Mouse (Mus musculus): ENCODE results near the gene E2f4. TPM values are rescaled to one million over a fixed set of nuclear protein-coding genes. Genes with fewer than 3 reads are reported as not detected.

Gene E2f4
- polyA plus RNA-seq, 1 experiment from 2014 or later = 76.2 TPM

DNA sequence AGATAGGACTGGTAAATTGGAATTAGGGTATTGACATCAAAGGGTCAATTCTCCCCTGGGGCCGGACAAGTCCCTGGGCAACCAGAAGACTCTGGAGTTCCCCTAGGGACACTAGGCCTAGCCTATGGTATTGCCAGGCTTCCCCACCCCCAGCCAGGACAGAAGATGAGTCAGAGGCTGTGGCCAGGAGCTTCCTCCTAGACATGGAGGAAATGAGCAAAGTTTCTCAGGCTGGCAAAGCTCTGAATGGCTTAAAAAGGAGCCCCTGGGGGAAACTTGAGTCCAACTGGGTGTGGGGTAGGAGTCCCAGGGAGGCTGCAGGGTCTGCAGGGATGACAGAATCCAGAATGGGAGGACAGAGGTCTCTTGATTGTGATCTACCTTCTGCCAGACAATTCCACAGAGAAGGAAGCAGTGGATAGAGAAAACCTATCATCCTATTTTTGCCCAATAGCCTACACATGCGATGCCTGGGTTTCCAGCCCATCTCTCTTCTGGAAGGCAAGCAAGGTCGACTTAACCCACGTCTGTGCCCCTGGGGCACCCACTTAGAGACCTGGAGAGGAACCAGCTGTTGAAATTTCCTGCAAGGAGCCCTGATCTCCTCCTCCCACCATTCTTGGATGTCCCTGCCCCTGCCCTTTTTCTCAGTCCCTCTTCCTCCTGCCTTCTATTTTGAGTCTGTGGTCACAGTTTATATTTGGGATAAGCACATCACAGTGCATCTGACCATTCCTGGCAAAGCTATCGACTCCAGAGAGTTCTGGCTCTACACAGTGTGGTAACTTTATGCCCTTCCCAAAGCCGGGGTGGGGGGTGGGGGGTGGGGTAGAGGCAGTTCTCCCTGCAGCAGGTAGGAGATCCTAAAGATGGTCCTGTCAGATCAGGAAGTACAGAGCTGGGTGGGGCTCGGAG is 47.9 kb downstream of the E2f4 start:
- Histone ChIP-seq H3K36me3 (ENCODE audit: control insufficient read depth, insufficient read depth, low read length) (0 out of 2 replicates have a peak, but pooled peaks cover 4% of the 10 kb centered on the region), H3K4me1 (replicated peaks; ENCODE audit: control insufficient read depth, insufficient read depth, low read length) (peaks cover 49% of the 10 kb centered on the region), H3K27me3 (ENCODE audit: control insufficient read depth, insufficient read depth, low read depth, low read length) (no peaks in the 10 kb centered on the region), H3K9me3 (ENCODE audit: control insufficient read depth, low read length) (no peaks in the 10 kb centered on the region), H3K4me3 (ENCODE audit: low read length) (peak overlapping the region; percentile 91), H3K9ac (ENCODE audit: low read length) (peak overlapping the region; percentile 96), H3K27ac (ENCODE audit: low read length) (peak overlapping the region; percentile 98), H3K4me2 (ENCODE audit: low read depth, low read length) (peak overlapping the region; percentile 92)
- no peak for ATAC-seq (ENCODE audit: low read depth)
- WGBS = 23% methylated on average over 7 of the region's 7 CpGs

DNA sequence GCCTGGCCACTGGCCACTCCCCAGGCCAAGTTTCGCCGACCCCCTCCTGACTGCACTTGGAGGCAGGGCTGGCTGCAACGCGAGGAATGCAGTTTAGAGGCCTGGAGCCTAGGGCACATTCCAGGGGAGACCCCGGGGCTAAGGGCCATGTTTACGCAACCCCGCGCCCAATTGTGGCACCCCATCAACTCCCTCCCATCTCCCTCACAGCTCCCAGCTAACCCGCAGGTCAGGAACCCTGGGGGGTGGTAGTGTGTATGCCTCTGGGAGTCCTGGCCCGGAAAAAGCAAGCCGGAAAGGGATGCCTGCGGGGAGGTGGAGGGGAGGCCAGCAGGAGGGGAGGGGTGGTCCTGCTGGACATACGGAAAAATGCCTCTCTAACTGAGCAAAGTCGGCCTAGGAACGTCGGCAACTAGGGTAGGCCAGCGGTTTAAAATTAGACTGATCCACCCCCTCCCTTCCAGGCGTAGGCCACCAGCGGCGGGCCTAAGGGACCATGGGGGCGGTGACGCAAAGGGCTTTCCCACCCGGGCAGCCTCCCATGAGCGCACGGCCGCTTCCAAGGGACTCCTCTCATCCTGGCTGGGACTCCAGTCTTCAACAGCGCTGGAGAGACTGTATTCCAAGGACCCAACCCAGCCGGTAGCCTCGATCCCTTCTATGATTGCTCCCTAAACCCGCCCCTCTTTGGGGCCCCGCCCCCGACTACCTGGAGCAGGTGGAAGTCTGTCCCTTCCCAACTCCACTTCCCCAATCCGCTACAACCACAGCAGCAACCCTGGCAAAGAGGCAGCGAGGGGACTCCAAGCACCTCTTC is 49.4 kb downstream of the E2f4 start:
- 1% methylated on average over 29 of the region's 34 CpGs for WGBS
- peak; percentile 64 for ATAC-seq (ENCODE audit: low read depth)
- Histone ChIP-seq H3K4me2 (ENCODE audit: low read depth, low read length) (peak overlapping the region; percentile 92), H3K4me3 (ENCODE audit: low read length) (peak overlapping the region; percentile 91), H3K36me3 (ENCODE audit: control insufficient read depth, insufficient read depth, low read length) (0 out of 2 replicates have a peak, but pooled peaks cover 4% of the 10 kb centered on the region), H3K27ac (ENCODE audit: low read length) (peak overlapping the region; percentile 98), H3K9me3 (ENCODE audit: control insufficient read depth, low read length) (no peaks in the 10 kb centered on the region), H3K4me1 (replicated peaks; ENCODE audit: control insufficient read depth, insufficient read depth, low read length) (peaks cover 38% of the 10 kb centered on the region), H3K27me3 (ENCODE audit: control insufficient read depth, insufficient read depth, low read depth, low read length) (no peaks in the 10 kb centered on the region; the same call in 1 of the 2 replicates), H3K9ac (ENCODE audit: low read length) (peak overlapping the region; percentile 96)

DNA sequence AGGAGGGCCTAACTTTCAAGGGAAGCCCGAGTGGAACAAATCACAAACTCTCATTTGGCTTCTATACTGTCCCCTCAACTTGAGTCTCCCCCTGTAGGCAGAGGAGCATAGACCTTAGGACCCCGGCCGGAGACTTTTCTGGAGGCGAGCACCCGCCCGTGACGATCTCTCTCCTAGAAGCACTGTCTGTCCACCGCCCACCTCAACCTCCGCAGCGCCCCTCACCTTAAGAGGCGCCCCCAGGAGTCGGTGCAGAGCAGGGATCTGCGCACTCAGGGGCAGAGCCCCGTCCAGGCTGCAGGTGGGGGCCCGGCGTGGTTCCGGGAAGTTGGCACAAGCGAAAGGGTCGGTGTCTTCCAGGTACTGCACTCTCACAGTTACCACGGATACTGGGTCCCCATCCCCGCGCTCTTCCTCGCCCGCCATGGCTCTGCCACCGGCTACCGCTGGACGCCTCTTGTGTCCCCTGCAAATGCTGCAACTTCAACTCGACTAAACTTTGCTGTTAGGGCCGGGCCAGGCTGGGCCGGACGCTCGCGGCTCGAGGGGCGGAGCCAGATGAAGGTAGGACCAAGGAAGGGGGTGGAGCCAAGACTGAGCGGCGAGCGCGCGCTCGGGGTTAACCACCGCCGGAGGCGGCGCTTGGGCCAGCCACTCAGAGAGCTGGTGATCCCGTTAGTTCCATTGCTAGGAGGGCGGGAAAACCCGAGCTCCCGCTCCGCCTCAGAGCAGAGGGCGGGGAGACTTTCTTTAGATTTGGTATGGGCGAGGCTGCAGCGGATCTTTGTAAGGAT is 50.2 kb downstream of the E2f4 start, which contains the start of gene Fhod1:
TSS of gene Fhod1 (minus strand) at position 526 of the 794 bp plus-strand sequence.
- Histone ChIP-seq H3K9me3 (ENCODE audit: control insufficient read depth, low read length) (no peaks in the 10 kb centered on the region), H3K27me3 (ENCODE audit: control insufficient read depth, insufficient read depth, low read depth, low read length) (no peaks in the 10 kb centered on the region; the same call in 1 of the 2 replicates), H3K4me3 (ENCODE audit: low read length) (peak within 1 kb of the TSS; percentile 91), H3K36me3 (ENCODE audit: control insufficient read depth, insufficient read depth, low read length) (0 out of 2 replicates have a peak, but pooled peaks cover 4% of the 10 kb centered on the region), H3K4me2 (ENCODE audit: low read depth, low read length) (peak within 1 kb of the TSS; percentile 92), H3K9ac (ENCODE audit: low read length) (peak within 1 kb of the TSS; percentile 96), H3K4me1 (replicated peaks; ENCODE audit: control insufficient read depth, insufficient read depth, low read length) (peaks cover 31% of the 10 kb centered on the region), H3K27ac (ENCODE audit: low read length) (peak within 1 kb of the TSS; percentile 98)
- 0% methylated on average over 53 of the region's 53 CpGs for WGBS
- peak; percentile 86 for ATAC-seq (ENCODE audit: low read depth)

DNA sequence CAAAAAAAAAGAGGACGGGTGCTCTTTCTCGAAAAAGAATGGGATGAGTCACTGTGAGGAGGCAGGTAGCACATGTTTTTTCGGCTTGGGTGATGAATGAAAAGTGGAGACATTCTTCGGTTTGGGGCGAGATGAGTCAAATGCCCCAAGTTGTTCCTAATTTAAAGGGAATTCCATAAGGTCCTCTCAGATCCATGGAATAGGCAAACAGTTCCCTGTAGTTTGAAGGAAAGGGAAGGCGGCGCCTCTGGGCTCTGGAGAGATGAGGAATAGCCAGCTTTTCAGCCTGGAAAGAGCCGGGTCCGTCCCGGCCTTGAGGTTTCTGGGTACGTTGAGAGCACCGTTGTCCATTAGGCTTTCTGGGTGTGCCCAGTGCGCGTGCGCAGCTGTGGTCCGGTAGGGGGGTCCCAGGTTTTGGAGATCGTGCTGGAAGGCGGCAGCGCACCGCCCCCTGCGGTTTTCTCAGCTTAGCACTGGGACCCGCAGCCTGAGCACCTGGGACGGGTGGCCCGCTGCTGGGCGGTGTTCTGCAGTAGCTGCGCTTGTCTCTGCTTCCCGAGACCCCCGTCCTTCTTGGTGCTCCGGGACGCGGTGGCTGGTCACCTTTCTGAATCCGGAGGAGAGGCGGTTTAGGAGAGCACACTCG is 51.1 kb downstream of the E2f4 start, which contains the start of gene Slc9a5:
TSS of gene Slc9a5 (plus strand) at position 394 of the 646 bp plus-strand sequence.
- peaks cover 22% of the 10 kb centered on the region for H3K4me1 ChIP-seq (replicated peaks; ENCODE audit: control insufficient read depth, insufficient read depth, low read length)

DNA sequence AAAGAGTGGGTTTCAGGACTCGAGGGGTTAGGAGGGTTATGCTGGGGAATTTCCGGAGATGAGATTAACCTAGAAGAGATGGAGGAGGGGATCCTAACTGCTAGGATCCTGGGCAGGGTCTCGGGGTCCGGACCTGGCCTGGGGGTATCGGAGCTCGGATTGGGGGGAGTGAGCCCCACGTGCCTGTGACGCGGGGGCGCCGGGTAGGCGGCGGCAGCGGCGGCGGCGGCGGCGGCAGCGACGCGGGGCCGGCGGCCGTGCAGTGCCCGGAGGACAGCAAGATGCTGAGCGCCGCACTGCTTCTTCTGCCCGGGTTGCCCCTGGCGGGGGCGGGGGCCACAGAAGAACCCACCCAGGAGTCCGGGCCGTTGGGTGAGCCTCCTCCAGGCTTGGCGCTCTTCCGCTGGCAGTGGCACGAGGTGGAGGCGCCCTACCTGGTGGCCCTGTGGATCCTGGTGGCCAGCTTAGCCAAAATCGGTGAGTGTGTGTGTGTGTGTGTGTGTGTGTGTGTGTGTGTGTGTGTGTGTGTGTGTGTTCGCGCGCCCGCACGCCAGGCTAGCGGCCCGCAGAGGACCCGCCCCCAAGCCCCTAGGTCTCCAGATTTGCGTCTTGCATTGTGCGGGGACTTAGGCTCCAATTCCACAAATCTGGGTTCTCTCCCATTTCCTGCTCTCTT is 51.8 kb downstream of the E2f4 start:
- H3K4me2 ChIP-seq (ENCODE audit: low read depth, low read length) = peak overlapping the region; percentile 92
- peak overlapping the region; percentile 91 for H3K4me3 ChIP-seq (ENCODE audit: low read length)
- peak overlapping the region; percentile 71 for H3K9ac ChIP-seq (ENCODE audit: low read length)
- peaks cover 19% of the 10 kb centered on the region for H3K4me1 ChIP-seq (replicated peaks; ENCODE audit: control insufficient read depth, insufficient read depth, low read length)
- WGBS = under 1% methylated on average over 42 of the region's 48 CpGs
- H3K27ac ChIP-seq (ENCODE audit: low read length) = peak overlapping the region; percentile 92
- ATAC-seq (ENCODE audit: low read depth) = no peak
- H3K27me3 ChIP-seq (ENCODE audit: control insufficient read depth, insufficient read depth, low read depth, low read length) = no peaks in the 10 kb centered on the region; the same call in 1 of the 2 replicates
- H3K9me3 ChIP-seq (ENCODE audit: control insufficient read depth, low read length) = no peaks in the 10 kb centered on the region
- H3K36me3 ChIP-seq (ENCODE audit: control insufficient read depth, insufficient read depth, low read length) = no peaks in the 10 kb centered on the region

More for the DNA sequence above, 51.1 kb downstream of the E2f4 start, which contains the start of gene Slc9a5:
- Histone ChIP-seq H3K27me3 (ENCODE audit: control insufficient read depth, insufficient read depth, low read depth, low read length) (no peaks in the 10 kb centered on the region; the same call in 1 of the 2 replicates), H3K4me3 (ENCODE audit: low read length) (peak within 1 kb of the TSS; percentile 91), H3K9ac (ENCODE audit: low read length) (peak within 1 kb of the TSS; percentile 96), H3K36me3 (ENCODE audit: control insufficient read depth, insufficient read depth, low read length) (no peaks in the 10 kb centered on the region), H3K4me2 (ENCODE audit: low read depth, low read length) (peak within 1 kb of the TSS; percentile 92), H3K27ac (ENCODE audit: low read length) (peak within 1 kb of the TSS; percentile 98), H3K9me3 (ENCODE audit: control insufficient read depth, low read length) (no peaks in the 10 kb centered on the region)
- ATAC-seq (ENCODE audit: low read depth) = 0 out of 2 replicates have a peak, but pooled peaks have one; percentile 1
- WGBS = under 1% methylated on average over 34 of the region's 34 CpGs

DNA sequence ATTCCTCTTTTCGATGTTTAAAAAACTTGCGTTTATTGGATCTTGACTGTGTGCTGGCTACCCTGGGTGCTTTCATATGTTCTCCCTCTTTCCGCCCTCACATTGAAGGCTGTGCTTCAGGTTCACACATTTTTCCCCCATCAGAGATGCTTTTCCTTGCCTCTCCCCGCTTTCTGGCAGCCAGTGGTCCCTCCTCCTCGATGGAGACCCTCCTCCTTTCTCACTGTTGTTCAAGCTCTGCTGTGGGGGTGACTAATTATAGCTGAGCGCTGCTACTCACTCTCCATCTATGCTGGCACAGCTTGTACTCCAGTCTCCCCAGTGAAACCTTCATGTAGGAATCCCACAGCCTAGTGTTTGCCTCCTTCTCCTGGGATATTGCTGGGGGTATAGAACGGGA is 52.7 kb downstream of the E2f4 start:
- H3K4me1 ChIP-seq (replicated peaks; ENCODE audit: control insufficient read depth, insufficient read depth, low read length) = peaks cover 10% of the 10 kb centered on the region
- H3K9ac ChIP-seq (ENCODE audit: low read length) = peak overlapping the region; percentile 25

DNA sequence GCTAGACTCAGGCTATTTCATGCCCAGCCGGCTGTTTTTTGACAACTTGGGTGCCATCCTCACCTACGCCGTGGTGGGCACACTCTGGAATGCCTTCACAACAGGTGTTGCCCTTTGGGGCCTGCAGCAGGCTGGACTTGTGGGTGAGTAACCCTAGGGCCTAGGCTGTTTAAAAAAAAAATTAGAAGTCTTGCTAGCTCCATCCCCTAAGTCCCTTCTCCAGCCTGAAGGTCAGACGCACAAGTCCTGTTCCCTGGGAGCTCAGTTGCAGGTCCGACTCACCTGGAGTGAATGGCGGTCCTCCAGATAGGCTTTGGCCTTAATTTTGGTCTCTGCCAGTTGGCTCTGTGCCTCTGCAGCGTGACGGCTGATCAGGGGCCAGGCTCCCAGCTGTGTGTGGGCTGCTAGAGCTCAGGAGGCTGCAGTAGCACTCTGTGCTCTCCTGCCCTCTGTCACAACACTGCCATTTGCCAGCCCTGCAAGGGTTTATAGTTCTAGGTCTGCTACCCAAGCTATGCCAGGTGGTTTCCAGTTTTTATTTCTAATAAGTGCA is 56.2 kb downstream of the E2f4 start:
- WGBS = 67% methylated on average over 8 of the region's 8 CpGs
- no peak overlapping the region for H3K27ac ChIP-seq (ENCODE audit: low read length)
- H3K4me2 ChIP-seq (ENCODE audit: low read depth, low read length) = no peak overlapping the region
- H3K36me3 ChIP-seq (ENCODE audit: control insufficient read depth, insufficient read depth, low read length) = no peaks in the 10 kb centered on the region; the same call in 1 of the 2 replicates
- no peak overlapping the region for H3K9ac ChIP-seq (ENCODE audit: low read length)
- no peak for ATAC-seq (ENCODE audit: low read depth)
- H3K4me3 ChIP-seq (ENCODE audit: low read length) = no peak overlapping the region
- H3K4me1 ChIP-seq (replicated peaks; ENCODE audit: control insufficient read depth, insufficient read depth, low read length) = peaks cover 3% of the 10 kb centered on the region; the same call in 1 of the 2 replicates
- no peaks in the 10 kb centered on the region for H3K9me3 ChIP-seq (ENCODE audit: control insufficient read depth, low read length)
- no peaks in the 10 kb centered on the region; the same call in 1 of the 2 replicates for H3K27me3 ChIP-seq (ENCODE audit: control insufficient read depth, insufficient read depth, low read depth, low read length)

More for the DNA sequence above, 52.7 kb downstream of the E2f4 start:
- ATAC-seq (ENCODE audit: low read depth) = no peak
- H3K9me3 ChIP-seq (ENCODE audit: control insufficient read depth, low read length) = no peaks in the 10 kb centered on the region
- H3K4me2 ChIP-seq (ENCODE audit: low read depth, low read length) = peak overlapping the region; percentile 92
- H3K36me3 ChIP-seq (ENCODE audit: control insufficient read depth, insufficient read depth, low read length) = no peaks in the 10 kb centered on the region
- 0 out of 2 replicates have a peak overlapping the region, but pooled peaks have one; percentile 3 for H3K27ac ChIP-seq (ENCODE audit: low read length)
- H3K4me3 ChIP-seq (ENCODE audit: low read length) = peak overlapping the region; percentile 91
- no peaks in the 10 kb centered on the region; the same call in 1 of the 2 replicates for H3K27me3 ChIP-seq (ENCODE audit: control insufficient read depth, insufficient read depth, low read depth, low read length)
- WGBS = 31% methylated on average over 7 of the region's 7 CpGs
